Mouse (Mus musculus) embryonic facial prominence, embryonic 15.5 days (tissue): ENCODE results near the gene Nyap1. TPM values are rescaled to one million over a fixed set of nuclear protein-coding genes. Genes with fewer than 3 reads are reported as not detected.

Experiments
- ATAC-seq: fragments of 200-750 bp; cut with Nextera tagmentation; 2 replicates; pipeline ENCODE4 v1.8.0; 2017; ENCODE audit warnings: low read depth, moderate TSS enrichment; ENCODE audit not compliant: insufficient number of reproducible peaks, low FRiP score, low TSS enrichment
- H3K27ac ChIP-seq: fragments of 300-500 bp; sonication (generic); replicated peaks from 2 replicates; pipeline ENCODE4 v1.5.1; 2015; ENCODE audit warnings: mild to moderate bottlenecking, inconsistent platforms
- H3K27me3 ChIP-seq: fragments of 300-500 bp; sonication (generic); 2 replicates; pipeline ENCODE4 v1.6.1; 2015; ENCODE audit warnings: inconsistent platforms
- H3K36me3 ChIP-seq: fragments of 300-500 bp; sonication (generic); 2 replicates; pipeline ENCODE4 v1.6.1; 2015; ENCODE audit warnings: mild to moderate bottlenecking, inconsistent platforms
- H3K4me1 ChIP-seq: fragments of 300-500 bp; sonication (generic); 2 replicates; pipeline ENCODE4 v1.6.1; 2015; ENCODE audit warnings: inconsistent platforms
- H3K4me2 ChIP-seq: fragments of 300-500 bp; sonication (generic); replicated peaks from 2 replicates; pipeline ENCODE4 v1.6.1; 2015; ENCODE audit warnings: mild to moderate bottlenecking, inconsistent platforms
- H3K4me3 ChIP-seq: fragments of 300-500 bp; sonication (generic); replicated peaks from 2 replicates; pipeline ENCODE4 v1.5.1; 2015; ENCODE audit warnings: mild to moderate bottlenecking, inconsistent platforms
- H3K9ac ChIP-seq: fragments of 300-500 bp; sonication (generic); 2 replicates; pipeline ENCODE4 v1.6.1; 2015; ENCODE audit warnings: inconsistent platforms
- H3K9me3 ChIP-seq: fragments of 300-500 bp; sonication (generic); replicated peaks from 2 replicates; pipeline ENCODE4 v1.6.1; 2016; ENCODE audit warnings: inconsistent platforms
- WGBS: fragments of 180-500 bp; shearing (Covaris S2); methylation state at CpG from one replicate; pipeline ENCODE4 v1.1.7; 2015; 5-methylcytosine and 5-hydroxymethylcytosine counted together
- polyA plus RNA-seq: library from polyadenylated mRNA; unstranded; fragments of >200 nt; fragmentation: Nextera tagmentation; extraction: Ambion mirVana; gene quantifications from 2 replicates; pipeline ENCODE4 v1.2.1, GENCODE M21; 2015

Gene Nyap1
- polyA plus RNA-seq, 1 experiment from 2014 or later: 4.7 TPM

DNA sequence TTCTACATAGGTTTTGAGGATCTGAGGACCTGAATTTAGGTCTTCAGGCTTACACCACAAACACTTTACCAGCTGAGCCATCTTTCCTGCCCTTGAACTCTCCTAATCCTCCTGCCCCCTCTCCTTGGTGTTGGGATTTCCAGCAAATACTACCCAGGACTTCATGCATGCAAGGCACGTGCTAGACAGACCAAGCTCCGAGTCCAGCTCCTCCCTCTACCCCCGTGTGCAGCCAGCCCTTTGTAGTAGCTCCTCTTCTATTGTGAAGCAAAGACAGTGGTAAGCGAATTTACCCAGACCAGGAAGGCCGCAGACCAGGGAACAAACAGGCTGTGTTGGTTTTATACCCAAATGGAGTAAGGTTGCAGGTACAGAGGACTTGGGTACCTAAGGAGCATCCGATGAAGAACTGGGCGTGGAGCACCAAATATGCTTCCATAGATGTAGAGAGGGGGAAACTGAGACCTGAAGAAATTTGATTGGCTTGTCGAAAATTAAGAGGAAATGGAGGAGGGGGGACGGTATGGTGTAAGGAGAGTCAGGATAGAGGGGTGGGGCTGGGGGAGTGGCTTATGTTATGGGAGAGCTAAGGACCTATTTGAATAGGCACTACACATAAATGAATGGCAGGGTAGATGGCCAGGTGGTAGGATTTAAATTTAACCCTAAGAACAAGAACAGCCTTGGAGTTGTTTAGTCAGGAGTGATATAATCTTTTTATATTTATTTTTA lies 23.4 kb upstream of the Nyap1 start:
- Histone ChIP-seq H3K27me3 (no peaks in the 10 kb centered on the region), H3K4me3 (no peak overlapping the region), H3K4me2 (no peak overlapping the region), H3K4me1 (peaks cover 8% of the 10 kb centered on the region), H3K9ac (no peak overlapping the region), H3K27ac (no peak overlapping the region), H3K36me3 (0 out of 2 replicates have a peak, but pooled peaks cover 2% of the 10 kb centered on the region), H3K9me3 (no peaks in the 10 kb centered on the region)
- no peak for ATAC-seq
- WGBS: 54% methylated on average over 9 of the region's 9 CpGs

DNA sequence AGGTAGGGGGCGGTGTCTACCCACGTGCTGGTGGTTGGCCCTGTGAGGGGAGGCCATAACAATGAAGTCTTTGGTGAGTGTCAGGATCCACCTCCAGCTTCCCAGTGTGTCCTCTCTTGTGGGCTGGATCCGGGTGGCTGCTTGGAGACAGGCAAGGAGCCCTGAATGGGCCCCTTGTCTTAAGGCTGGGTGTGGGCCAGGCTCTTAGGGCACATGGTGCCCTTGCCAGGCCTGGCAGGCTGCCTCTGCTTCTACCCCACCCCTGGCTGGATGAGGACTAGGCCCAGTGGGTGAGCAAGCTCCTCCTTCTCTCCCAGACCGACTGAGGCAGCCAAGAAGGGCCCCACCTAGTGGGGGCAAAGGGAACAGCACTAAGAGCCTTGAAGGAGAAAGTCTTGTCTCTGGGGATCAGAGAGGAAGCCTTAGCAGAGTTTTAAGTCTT lies 18.6 kb upstream of the Nyap1 start:
- no peaks in the 10 kb centered on the region for H3K9me3 ChIP-seq
- H3K36me3 ChIP-seq: peaks cover 39% of the 10 kb centered on the region
- no peaks in the 10 kb centered on the region for H3K27me3 ChIP-seq
- H3K9ac ChIP-seq: no peak overlapping the region
- no peak overlapping the region for H3K4me2 ChIP-seq
- ATAC-seq: peak; percentile 81
- peaks cover 40% of the 10 kb centered on the region for H3K4me1 ChIP-seq
- H3K4me3 ChIP-seq: no peak overlapping the region
- H3K27ac ChIP-seq: peak overlapping the region; percentile 68
- 26% methylated on average over 4 of the region's 4 CpGs for WGBS

DNA sequence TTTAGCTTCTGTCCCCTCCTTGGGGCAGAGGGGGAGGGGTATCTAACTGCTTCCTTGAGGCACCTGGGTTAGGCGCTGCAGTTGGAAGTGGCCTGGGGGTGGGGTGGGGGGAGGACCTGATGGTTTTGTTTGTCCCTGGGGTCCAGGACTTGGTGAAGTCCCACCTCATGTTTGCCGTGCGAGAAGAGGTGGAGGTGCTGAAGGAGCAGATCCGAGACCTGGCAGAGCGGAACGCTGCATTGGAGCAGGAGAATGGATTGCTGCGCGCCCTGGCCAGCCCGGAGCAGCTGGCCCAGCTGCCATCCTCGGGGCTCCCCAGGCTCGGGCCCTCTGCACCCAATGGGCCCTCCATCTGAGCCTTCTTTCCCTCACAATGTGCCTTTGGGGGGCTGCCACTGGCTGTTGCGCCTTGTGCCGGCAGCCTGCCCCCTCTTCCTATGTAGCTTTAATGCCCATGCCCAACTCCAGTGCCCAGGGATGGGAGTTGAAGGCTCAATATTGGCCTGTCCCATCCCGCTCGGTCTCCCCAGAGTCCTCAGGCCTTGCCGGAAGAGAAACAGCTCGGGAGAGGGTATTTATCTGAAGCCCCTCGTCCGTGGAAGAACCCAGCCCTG lies 17.6 kb upstream of the Nyap1 start:
- peaks cover 43% of the 10 kb centered on the region for H3K36me3 ChIP-seq
- peaks cover 40% of the 10 kb centered on the region for H3K4me1 ChIP-seq
- H3K27me3 ChIP-seq: no peaks in the 10 kb centered on the region
- H3K4me2 ChIP-seq: no peak overlapping the region
- ATAC-seq: no peak
- whole genome bisulfite sequencing: 83% methylated on average over 19 of the region's 19 CpGs
- H3K4me3 ChIP-seq: no peak overlapping the region
- peak overlapping the region; percentile 68 for H3K27ac ChIP-seq
- no peaks in the 10 kb centered on the region for H3K9me3 ChIP-seq
- H3K9ac ChIP-seq: no peak overlapping the region

GRCm38 (mm10) chr5:137757887-137758286 lies 16.5 kb upstream of the Nyap1 start:
- WGBS: 77% methylated on average over 6 of the region's 6 CpGs
- H3K4me1 ChIP-seq: peaks cover 43% of the 10 kb centered on the region
- H3K4me2 ChIP-seq: no peak overlapping the region
- peaks cover 53% of the 10 kb centered on the region for H3K36me3 ChIP-seq
- ATAC-seq: 0 out of 2 replicates have a peak, but pooled peaks have one; percentile 9
- no peak overlapping the region for H3K27ac ChIP-seq
- no peak overlapping the region for H3K4me3 ChIP-seq
- H3K27me3 ChIP-seq: no peaks in the 10 kb centered on the region
- H3K9me3 ChIP-seq: no peaks in the 10 kb centered on the region
- H3K9ac ChIP-seq: no peak overlapping the region

GRCm38 (mm10) chr5:137756882-137757661 lies 15.7 kb upstream of the Nyap1 start:
- Histone ChIP-seq H3K27me3 (no peaks in the 10 kb centered on the region), H3K4me3 (no peak overlapping the region), H3K27ac (no peak overlapping the region), H3K9ac (no peak overlapping the region), H3K4me1 (peaks cover 45% of the 10 kb centered on the region), H3K4me2 (no peak overlapping the region), H3K36me3 (peaks cover 58% of the 10 kb centered on the region), H3K9me3 (no peaks in the 10 kb centered on the region)
- no peak for ATAC-seq
- 45% methylated on average over 10 of the region's 10 CpGs for WGBS

GRCm38 (mm10) chr5:137756106-137756505 lies 14.7 kb upstream of the Nyap1 start:
- Histone ChIP-seq H3K9me3 (no peaks in the 10 kb centered on the region), H3K27ac (no peak overlapping the region), H3K27me3 (no peaks in the 10 kb centered on the region), H3K4me3 (no peak overlapping the region), H3K4me2 (no peak overlapping the region), H3K4me1 (peaks cover 45% of the 10 kb centered on the region), H3K36me3 (peaks cover 68% of the 10 kb centered on the region), H3K9ac (no peak overlapping the region)
- WGBS: 69% methylated on average over 3 of the region's 3 CpGs
- ATAC-seq: no peak

DNA sequence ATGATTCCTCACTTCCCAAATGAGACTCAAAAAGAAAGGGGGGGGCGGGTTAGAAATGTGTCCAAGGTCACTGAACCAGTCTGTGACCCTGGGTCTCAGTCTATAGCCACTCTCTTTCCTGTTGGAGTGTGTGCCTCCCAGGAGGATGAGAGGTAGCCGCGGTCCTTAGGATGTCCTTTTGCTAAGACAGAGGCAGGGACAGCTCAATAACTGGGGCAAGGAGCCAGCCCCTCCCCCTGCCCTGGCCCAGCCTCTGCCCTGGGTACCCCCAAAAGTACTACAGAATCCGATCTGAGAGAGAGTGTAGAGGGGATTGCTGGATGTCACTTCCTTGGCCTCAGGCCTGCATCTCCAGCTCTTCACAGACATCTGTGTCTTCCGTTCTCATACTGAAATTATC lies 14.0 kb upstream of the Nyap1 start:
- H3K9me3 ChIP-seq: no peaks in the 10 kb centered on the region
- H3K9ac ChIP-seq: no peak overlapping the region
- no peak overlapping the region for H3K4me3 ChIP-seq
- H3K36me3 ChIP-seq: peaks cover 74% of the 10 kb centered on the region
- no peak overlapping the region for H3K4me2 ChIP-seq
- WGBS: 82% methylated on average over 5 of the region's 5 CpGs
- H3K27ac ChIP-seq: no peak overlapping the region; the same call in 1 of the 2 replicates
- no peaks in the 10 kb centered on the region for H3K27me3 ChIP-seq
- no peak for ATAC-seq
- H3K4me1 ChIP-seq: peaks cover 43% of the 10 kb centered on the region

DNA sequence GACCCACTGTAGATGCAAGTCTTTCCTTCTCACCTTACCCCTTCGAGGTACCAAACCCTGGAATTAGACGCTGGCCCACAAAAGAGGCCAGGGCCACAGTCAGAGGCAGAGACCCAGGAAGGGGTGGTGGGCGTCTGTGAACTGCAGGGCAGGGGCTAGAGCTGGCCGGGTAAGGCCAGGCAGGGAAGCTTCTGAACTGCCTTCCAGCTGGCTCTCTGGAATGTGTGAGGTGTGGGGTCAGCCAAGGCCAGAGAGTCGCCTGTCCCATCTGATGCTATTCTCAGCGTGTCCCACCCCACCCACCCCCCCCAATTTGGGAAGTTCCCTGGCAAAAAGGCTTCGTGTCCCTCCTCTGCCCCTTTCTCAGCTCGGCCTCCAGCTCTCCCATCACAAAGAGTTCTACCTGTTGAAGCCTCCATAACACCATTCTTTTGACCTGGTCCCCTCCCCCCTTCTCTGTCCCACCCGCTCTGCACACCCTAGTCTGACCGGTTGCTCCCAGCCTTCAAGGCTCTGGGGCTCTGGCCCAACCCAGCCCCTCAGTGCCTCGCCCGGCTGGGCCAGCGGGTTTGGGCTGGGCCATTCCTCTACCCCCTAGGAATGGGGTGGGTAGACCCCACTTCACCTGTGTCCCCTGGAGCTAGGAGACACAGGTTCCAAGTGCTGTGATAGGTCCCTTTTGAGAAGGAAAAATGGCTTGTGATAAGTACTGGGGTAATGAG lies 11.9 kb upstream of the Nyap1 start:
- Histone ChIP-seq H3K4me1 (peaks cover 37% of the 10 kb centered on the region), H3K4me2 (no peak overlapping the region), H3K4me3 (no peak overlapping the region), H3K9me3 (no peaks in the 10 kb centered on the region), H3K27ac (no peak overlapping the region), H3K36me3 (peaks cover 68% of the 10 kb centered on the region), H3K27me3 (no peaks in the 10 kb centered on the region), H3K9ac (no peak overlapping the region)
- no peak for ATAC-seq
- WGBS: 71% methylated on average over 13 of the region's 13 CpGs

DNA sequence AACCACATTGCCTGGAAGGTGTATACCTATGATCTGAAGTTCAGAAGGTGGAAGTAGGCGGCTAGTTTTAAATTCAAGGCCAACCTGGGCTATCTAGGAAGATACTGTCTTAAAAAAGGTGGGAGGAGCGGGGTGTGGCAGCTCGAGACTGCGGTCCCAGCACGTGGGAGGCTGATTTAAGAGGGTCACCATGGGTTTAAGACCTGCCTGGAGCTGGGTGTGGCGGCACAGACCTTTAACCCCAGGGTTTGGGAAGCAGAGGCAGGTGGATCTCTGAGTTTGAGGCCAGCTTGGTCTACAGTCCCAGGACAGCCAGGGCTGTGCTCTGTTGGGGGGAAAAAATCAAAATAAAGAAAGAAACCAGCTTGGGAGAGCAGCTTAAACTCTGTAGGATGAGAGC lies 10.6 kb upstream of the Nyap1 start:
- Histone ChIP-seq H3K36me3 (peaks cover 61% of the 10 kb centered on the region), H3K4me2 (no peak overlapping the region), H3K4me1 (peaks cover 40% of the 10 kb centered on the region), H3K9me3 (no peaks in the 10 kb centered on the region), H3K4me3 (no peak overlapping the region), H3K9ac (no peak overlapping the region), H3K27me3 (no peaks in the 10 kb centered on the region), H3K27ac (no peak overlapping the region)
- no peak for ATAC-seq
- 83% methylated on average over 6 of the region's 6 CpGs for WGBS

DNA sequence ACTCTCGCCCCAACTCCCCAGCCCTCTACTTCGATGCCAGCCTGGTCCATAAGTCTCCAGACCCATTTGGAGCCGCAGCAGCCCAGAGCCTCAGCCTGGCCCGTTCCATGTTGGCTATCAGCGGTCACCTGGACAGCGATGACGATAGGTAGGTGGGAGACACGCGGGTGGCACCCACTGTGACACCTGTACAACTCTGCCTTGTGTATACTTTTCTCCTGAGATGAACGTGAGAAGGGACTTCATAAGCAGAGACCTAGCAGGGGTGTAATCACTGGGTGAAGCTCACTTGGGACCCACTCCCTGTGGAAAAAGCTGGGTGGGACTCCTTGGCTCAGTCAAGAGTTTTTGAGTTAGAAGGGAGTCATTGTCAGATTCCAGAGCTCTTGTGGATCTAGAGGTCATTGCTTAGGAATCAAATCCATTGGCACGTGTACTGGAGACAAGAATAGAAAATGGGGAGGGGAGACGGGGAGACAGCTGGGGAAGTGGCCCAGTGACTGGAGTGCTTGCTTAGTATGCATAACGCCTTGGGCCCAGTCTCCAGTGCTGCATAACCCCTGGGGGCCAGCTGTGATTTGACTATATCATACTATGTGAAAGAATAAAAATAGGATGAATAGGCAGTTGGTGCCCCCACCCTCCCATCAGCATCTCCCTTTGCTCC lies 9.9 kb upstream of the Nyap1 start:
- 91% methylated on average over 13 of the region's 13 CpGs for WGBS
- no peak overlapping the region for H3K27ac ChIP-seq

More for the DNA sequence above, 9.9 kb upstream of the Nyap1 start:
- Histone ChIP-seq H3K4me2 (no peak overlapping the region), H3K4me3 (no peak overlapping the region), H3K4me1 (peaks cover 40% of the 10 kb centered on the region), H3K27me3 (no peaks in the 10 kb centered on the region), H3K9ac (no peak overlapping the region), H3K36me3 (peaks cover 54% of the 10 kb centered on the region), H3K9me3 (no peaks in the 10 kb centered on the region)
- no peak for ATAC-seq
